Mouse (Mus musculus): ENCODE measurements around the gene Asic1. TPM values are rescaled to one million over a fixed set of nuclear protein-coding genes. Genes with fewer than 3 reads are reported as not detected.
A peak's percentile ranks its signal among the peaks of the same experiment; 100 is the strongest.

Asic1 gene
- polyA plus RNA-seq (2015; fragmentation: Nextera tagmentation; extraction: Ambion mirVana): 76.0 and 77.8 TPM in 2 replicates

- H3K27ac ChIP-seq (replicated peaks): peak within 1 kb of the TSS; percentile 97
- H3K4me2 ChIP-seq: peak within 1 kb of the TSS; percentile 77
- H3K4me1 ChIP-seq (replicated peaks): peaks cover 79% of the 10 kb centered on the region
- H3K4me3 ChIP-seq: peak within 1 kb of the TSS; percentile 78
- peaks cover 16% of the 10 kb centered on the region; the same call in 1 of the 2 replicates for H3K36me3 ChIP-seq
- H3K9me3 ChIP-seq: no peaks in the 10 kb centered on the region
- peak within 1 kb of the TSS; percentile 97 for H3K9ac ChIP-seq
- WGBS: under 1% methylated on average over 58 of the region's 74 CpGs
- peaks cover 14% of the 10 kb centered on the region; the same call in 1 of the 2 replicates for H3K27me3 ChIP-seq
- peak; percentile 50 for ATAC-seq (ENCODE audit: low read depth)
Observed at GRCm38 (mm10) chr15:99670154-99670821, at the start of gene Asic1. Gene Asic1 (plus strand): TSS chr15:99670368.

DNA sequence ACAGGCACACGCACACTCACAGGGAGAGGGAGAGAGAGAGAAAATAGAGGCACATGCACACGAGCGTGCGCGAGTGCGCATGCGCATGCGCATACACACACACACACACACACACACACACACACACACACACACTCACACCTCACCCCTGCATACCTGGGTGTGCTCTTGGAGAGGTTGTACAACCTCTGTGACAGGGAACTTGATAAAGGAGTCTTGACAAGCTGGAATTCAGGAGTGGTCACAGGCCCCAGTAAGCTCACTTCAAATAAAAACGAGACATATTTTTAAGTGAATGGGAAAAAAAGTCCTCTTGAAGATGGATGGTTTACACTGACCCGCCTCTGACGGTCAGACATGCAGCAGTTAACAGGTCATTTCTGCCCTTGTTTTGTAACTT lies 48.1 kb upstream of the Asic1 start:
- Histone ChIP-seq H3K9me3 (no peaks in the 10 kb centered on the region), H3K4me1 (replicated peaks) (peaks cover 25% of the 10 kb centered on the region), H3K36me3 (peaks cover 66% of the 10 kb centered on the region), H3K27me3 (no peaks in the 10 kb centered on the region), H3K27ac (replicated peaks) (no peak overlapping the region), H3K4me2 (no peak overlapping the region), H3K4me3 (no peak overlapping the region), H3K9ac (no peak overlapping the region)
- WGBS: 97% methylated on average over 10 of the region's 11 CpGs
- ATAC-seq (ENCODE audit: low read depth): no peak

- Histone ChIP-seq H3K9me3 (no peaks in the 10 kb centered on the region), H3K4me1 (replicated peaks) (peaks cover 10% of the 10 kb centered on the region), H3K4me2 (no peak overlapping the region), H3K4me3 (no peak overlapping the region), H3K27ac (replicated peaks) (no peak overlapping the region), H3K36me3 (peaks cover 86% of the 10 kb centered on the region), H3K27me3 (no peaks in the 10 kb centered on the region), H3K9ac (no peak overlapping the region)
- ATAC-seq (ENCODE audit: low read depth): no peak
Observed at GRCm38 (mm10) chr15:99631618-99632017, 38.5 kb upstream of the Asic1 start.

GRCm38 (mm10) chr15:99634702-99635101 lies 35.5 kb upstream of the Asic1 start:
- H3K9ac ChIP-seq: no peak overlapping the region
- no peak for ATAC-seq (ENCODE audit: low read depth)
- no peaks in the 10 kb centered on the region for H3K9me3 ChIP-seq
- 90% methylated on average over 7 of the region's 7 CpGs for WGBS
- H3K4me1 ChIP-seq (replicated peaks): peaks cover 25% of the 10 kb centered on the region
- peaks cover 67% of the 10 kb centered on the region for H3K36me3 ChIP-seq
- H3K27ac ChIP-seq (replicated peaks): no peak overlapping the region
- no peak overlapping the region for H3K4me3 ChIP-seq
- no peak overlapping the region for H3K4me2 ChIP-seq
- H3K27me3 ChIP-seq: no peaks in the 10 kb centered on the region

GRCm38 (mm10) chr15:99637405-99638123 lies 32.6 kb upstream of the Asic1 start:
- peak; percentile 79 for ATAC-seq (ENCODE audit: low read depth)
- Histone ChIP-seq H3K9ac (peak overlapping the region; percentile 59), H3K27ac (replicated peaks) (peak overlapping the region; percentile 94), H3K4me3 (peak overlapping the region; percentile 6; the same call in 1 of the 2 replicates), H3K36me3 (peaks cover 46% of the 10 kb centered on the region), H3K4me1 (replicated peaks) (peaks cover 29% of the 10 kb centered on the region), H3K4me2 (peak overlapping the region; percentile 41), H3K27me3 (no peaks in the 10 kb centered on the region), H3K9me3 (no peaks in the 10 kb centered on the region)
- 36% methylated on average over 12 of the region's 12 CpGs for WGBS

DNA sequence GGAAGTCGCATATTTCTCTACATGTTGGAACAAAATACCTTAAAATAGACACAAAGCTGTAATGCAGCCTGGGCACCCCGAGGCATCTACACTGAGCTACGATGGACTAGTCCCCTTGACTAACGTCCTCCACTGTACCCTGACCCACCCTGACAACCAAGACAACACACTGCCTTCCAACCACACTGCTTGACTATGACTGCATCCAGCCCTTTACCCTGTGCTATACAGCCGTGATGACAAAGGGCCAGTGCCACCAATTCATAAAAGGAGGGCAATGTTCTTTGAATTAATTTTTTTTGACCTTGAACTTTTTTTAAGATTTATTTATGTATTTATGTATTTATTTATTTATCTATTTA lies 32.1 kb upstream of the Asic1 start:
- no peak overlapping the region for H3K9ac ChIP-seq
- 62% methylated on average over 5 of the region's 5 CpGs for WGBS

GRCm38 (mm10) chr15:99642622-99643021 lies 27.5 kb upstream of the Asic1 start:
- Histone ChIP-seq H3K9ac (peak overlapping the region; percentile 49), H3K27me3 (no peaks in the 10 kb centered on the region), H3K4me1 (replicated peaks) (peaks cover 56% of the 10 kb centered on the region), H3K27ac (replicated peaks) (peak overlapping the region; percentile 85), H3K36me3 (peaks cover 16% of the 10 kb centered on the region), H3K4me2 (peak overlapping the region; percentile 18), H3K9me3 (no peaks in the 10 kb centered on the region), H3K4me3 (no peak overlapping the region)
- 38% methylated on average over 6 of the region's 6 CpGs for WGBS
- ATAC-seq (ENCODE audit: low read depth): no peak

More for the DNA sequence above, 32.1 kb upstream of the Asic1 start:
- H3K9me3 ChIP-seq: no peaks in the 10 kb centered on the region
- no peak overlapping the region for H3K4me2 ChIP-seq
- peak overlapping the region; percentile 94 for H3K27ac ChIP-seq (replicated peaks)
- no peaks in the 10 kb centered on the region for H3K27me3 ChIP-seq
- no peak overlapping the region for H3K4me3 ChIP-seq
- peak; percentile 58; the same call in 1 of the 2 replicates for ATAC-seq (ENCODE audit: low read depth)
- peaks cover 33% of the 10 kb centered on the region for H3K4me1 ChIP-seq (replicated peaks)
- H3K36me3 ChIP-seq: peaks cover 41% of the 10 kb centered on the region

- peak overlapping the region; percentile 6; the same call in 1 of the 2 replicates for H3K4me2 ChIP-seq
- peaks cover 63% of the 10 kb centered on the region for H3K4me1 ChIP-seq (replicated peaks)
- H3K27me3 ChIP-seq: no peaks in the 10 kb centered on the region
- no peaks in the 10 kb centered on the region for H3K9me3 ChIP-seq
- peak; percentile 32; the same call in 1 of the 2 replicates for ATAC-seq (ENCODE audit: low read depth)
- peak overlapping the region; percentile 85 for H3K27ac ChIP-seq (replicated peaks)
- H3K9ac ChIP-seq: no peak overlapping the region
- H3K36me3 ChIP-seq: peaks cover 16% of the 10 kb centered on the region
- no peak overlapping the region for H3K4me3 ChIP-seq
- 60% methylated on average over 10 of the region's 10 CpGs for WGBS
Observed at GRCm38 (mm10) chr15:99643832-99644231, 26.3 kb upstream of the Asic1 start.

DNA sequence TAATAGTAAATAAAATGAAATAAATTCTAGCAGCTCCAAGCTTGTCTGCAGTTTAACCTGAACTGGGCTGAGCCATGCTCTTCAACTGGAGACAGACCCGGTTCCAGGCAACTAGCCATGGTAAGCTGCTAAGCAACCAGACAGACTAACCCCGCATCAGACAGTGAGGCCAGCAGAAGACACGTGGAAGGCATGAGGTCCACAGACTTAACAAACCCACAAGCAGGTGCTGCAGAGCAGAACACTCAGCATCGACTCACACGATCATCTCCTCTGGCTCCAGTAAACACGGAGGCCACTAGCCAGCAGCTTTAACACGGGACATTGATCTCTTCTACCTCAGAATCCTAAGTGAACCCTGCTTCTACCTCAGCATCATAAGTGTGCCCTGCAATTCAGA lies 25.4 kb upstream of the Asic1 start:
- WGBS: 41% methylated on average over 7 of the region's 7 CpGs
- H3K27ac ChIP-seq (replicated peaks): peak overlapping the region; percentile 87
- no peaks in the 10 kb centered on the region for H3K27me3 ChIP-seq
- peak overlapping the region; percentile 2; the same call in 1 of the 2 replicates for H3K4me2 ChIP-seq
- no peak for ATAC-seq (ENCODE audit: low read depth)
- H3K4me3 ChIP-seq: no peak overlapping the region
- H3K9me3 ChIP-seq: no peaks in the 10 kb centered on the region
- H3K36me3 ChIP-seq: peaks cover 7% of the 10 kb centered on the region
- H3K9ac ChIP-seq: peak overlapping the region; percentile 56
- H3K4me1 ChIP-seq (replicated peaks): peaks cover 73% of the 10 kb centered on the region

- H3K4me2 ChIP-seq: peak overlapping the region; percentile 89
- WGBS: 13% methylated on average over 4 of the region's 4 CpGs
- H3K36me3 ChIP-seq: no peaks in the 10 kb centered on the region
- H3K4me1 ChIP-seq (replicated peaks): peaks cover 90% of the 10 kb centered on the region
- peak overlapping the region; percentile 87 for H3K27ac ChIP-seq (replicated peaks)
- H3K27me3 ChIP-seq: no peaks in the 10 kb centered on the region
- H3K9me3 ChIP-seq: no peaks in the 10 kb centered on the region
- H3K9ac ChIP-seq: peak overlapping the region; percentile 49
- 0 out of 2 replicates have a peak overlapping the region, but pooled peaks have one; percentile 79 for H3K4me3 ChIP-seq
- ATAC-seq (ENCODE audit: low read depth): peak; percentile 49
Observed at GRCm38 (mm10) chr15:99648326-99648725, 21.8 kb upstream of the Asic1 start.

DNA sequence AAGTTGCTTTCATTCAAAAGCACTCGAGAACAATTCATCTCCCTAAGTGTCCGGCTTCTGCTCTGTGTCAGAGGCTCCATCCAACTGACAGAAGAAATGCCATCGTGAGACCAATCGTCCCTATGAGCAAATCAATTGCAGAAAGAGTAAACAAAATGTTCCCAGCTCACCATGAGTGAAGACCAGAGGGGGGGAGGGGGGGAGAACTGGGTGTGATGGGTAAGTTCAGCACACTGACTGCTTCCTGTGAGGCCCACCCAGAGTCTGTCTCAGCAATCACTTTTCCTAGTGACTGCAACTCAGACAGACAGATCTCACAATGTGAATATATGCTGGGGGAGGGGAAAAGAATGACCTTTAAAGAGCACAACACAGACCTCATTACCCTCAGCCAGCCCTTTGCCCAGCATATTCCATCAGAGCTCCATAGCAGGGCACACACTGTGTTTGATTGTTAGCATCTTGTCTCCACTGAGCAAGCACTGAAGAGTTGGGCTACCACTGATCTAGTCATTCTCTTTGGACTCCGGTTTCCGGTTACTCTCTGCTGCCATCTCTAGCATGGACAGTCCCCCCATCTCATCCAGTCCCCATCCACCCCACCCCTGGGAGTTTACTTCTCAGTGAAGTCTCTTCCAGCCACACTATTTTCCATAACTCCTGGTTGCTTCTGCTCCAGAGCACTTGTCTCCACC lies 21.0 kb upstream of the Asic1 start:
- peaks cover 91% of the 10 kb centered on the region for H3K4me1 ChIP-seq (replicated peaks)
- H3K36me3 ChIP-seq: no peaks in the 10 kb centered on the region
- peak overlapping the region; percentile 79 for H3K4me3 ChIP-seq
- ATAC-seq (ENCODE audit: low read depth): no peak
- H3K9me3 ChIP-seq: no peaks in the 10 kb centered on the region
- 25% methylated on average over 6 of the region's 6 CpGs for WGBS
- H3K27ac ChIP-seq (replicated peaks): peak overlapping the region; percentile 87
- peak overlapping the region; percentile 89 for H3K4me2 ChIP-seq
- H3K9ac ChIP-seq: peak overlapping the region; percentile 83
- peaks cover 4% of the 10 kb centered on the region; the same call in 1 of the 2 replicates for H3K27me3 ChIP-seq

- Histone ChIP-seq H3K27me3 (peaks cover 11% of the 10 kb centered on the region; the same call in 1 of the 2 replicates), H3K9me3 (no peaks in the 10 kb centered on the region), H3K4me1 (replicated peaks) (peaks cover 88% of the 10 kb centered on the region), H3K9ac (peak overlapping the region; percentile 83), H3K27ac (replicated peaks) (peak overlapping the region; percentile 87), H3K36me3 (no peaks in the 10 kb centered on the region), H3K4me3 (peak overlapping the region; percentile 79), H3K4me2 (peak overlapping the region; percentile 89)
- no peak for ATAC-seq (ENCODE audit: low read depth)
- WGBS: 50% methylated on average over 2 of the region's 2 CpGs
Observed at GRCm38 (mm10) chr15:99650304-99650703, 19.9 kb upstream of the Asic1 start.
